ENCODE assay signal across 20 mouse cellular contexts in the genomic region with DNA sequence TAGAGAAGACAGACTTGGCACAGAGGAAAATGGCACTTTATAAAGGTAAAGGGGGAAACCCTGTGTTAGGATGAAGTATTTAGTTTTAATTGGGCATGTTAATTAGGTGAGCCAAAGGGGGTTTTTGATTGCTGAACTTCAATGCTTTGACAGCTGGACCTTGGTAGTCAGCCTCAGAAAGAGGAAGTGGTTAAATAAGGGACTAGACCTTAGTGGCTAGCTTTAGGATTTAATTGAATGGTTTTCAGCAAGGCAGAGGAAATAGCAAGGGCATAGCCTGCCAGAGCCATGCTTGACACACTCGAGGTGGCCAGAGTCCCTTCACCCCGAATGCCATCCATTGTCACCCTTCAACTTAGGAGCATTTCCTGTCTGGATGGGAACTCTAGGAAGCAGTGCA.
DNase-seq lines count a peak whose midpoint lies in the region; ATAC-seq and TF ChIP-seq lines count a peak whose summit lies in the region.
"Had no signal": no experiment of that assay in that cellular context is flagged by ENCODE, and none has a peak within 500 bp of the region (broad histone marks: within the 10 kb centered on the region; RNA-seq: fewer than 3 reads in every experiment).

No protein-coding gene starts in this region.

- no peak overlapping the region for H3K4me3 ChIP-seq in lung, adult 2 months (replicated peaks; ENCODE audit: extremely low read depth, low read depth, low read length)
- H3K4me3 ChIP-seq: embryonic facial prominence, embryonic 15.5 days; kidney, embryonic 15.5 days; limb, embryonic 12.5 days; midbrain, embryonic 12.5 days; neural tube, embryonic 15.5 days had no signal

- ATAC-seq in common myeloid progenitor, adult 5-6 weeks (replicated peaks; ENCODE audit: low read depth, poor library complexity, severe bottlenecking) = peak; percentile 87
- ATAC-seq in CD4-positive, CD25-positive, alpha-beta regulatory T cell, adult 4 months = no peak
- ATAC-seq: forebrain, embryonic 14.5 days; intestine, postnatal 0 days; Patski had no signal

- TF ChIP-seq POLR2A in lung, adult 2 months (IDR thresholded peaks at IDR 0.05; ENCODE audit: borderline replicate concordance, extremely low read depth, low read depth, low read length) = no peak

- 28% methylated on average over 2 of the region's 2 CpGs for WGBS in lung, adult 2 months

- no peaks in the 10 kb centered on the region for H3K27me3 ChIP-seq in splenic B cell, adult 2 months (ENCODE audit: control insufficient read depth, insufficient read depth, low read length, poor library complexity, severe bottlenecking)
- H3K27me3 ChIP-seq: embryonic facial prominence, embryonic 15.5 days; kidney, embryonic 15.5 days; limb, embryonic 12.5 days; midbrain, embryonic 12.5 days; neural tube, embryonic 15.5 days; Patski had no signal

- no peaks in the 10 kb centered on the region for H3K36me3 ChIP-seq in splenic B cell, adult 2 months (ENCODE audit: control insufficient read depth, insufficient read depth, low read length, poor library complexity, severe bottlenecking)
- H3K36me3 ChIP-seq: embryonic facial prominence, embryonic 15.5 days; kidney, embryonic 15.5 days; limb, embryonic 12.5 days; midbrain, embryonic 12.5 days; neural tube, embryonic 15.5 days had no signal

- H3K4me1 ChIP-seq in lung, adult 2 months (ENCODE audit: control insufficient read depth, insufficient read depth, low read length) = no peaks in the 10 kb centered on the region
- H3K4me1 ChIP-seq: embryonic facial prominence, embryonic 15.5 days; kidney, embryonic 15.5 days; limb, embryonic 12.5 days; midbrain, embryonic 12.5 days; neural tube, embryonic 15.5 days had no signal

- no peak for TF ChIP-seq CTCF in lung, adult 2 months (IDR thresholded peaks at IDR 0.05; ENCODE audit: insufficient read depth, low read length)

- DNase-seq in lung, postnatal 25 days (ENCODE audit: low spot score) = peak; percentile 12
- DNase-seq in lung, adult 2 months = no peak
- DNase-seq in B cell, adult 2 months = peak; percentile 20 to 28
- DNase-seq in splenic B cell, adult 2 months (ENCODE audit: low read depth, low spot score) = peak; percentile 70
- DNase-seq in adrenal gland, postnatal 25 days = no peak
- DNase-seq: adrenal gland, adult 8-10 months; cerebellum, adult 9-10 months; kidney, postnatal 4 days; lung, adult 18-20 months; thymus, adult 2 months had no signal

Comparison
In these comparisons a context has a peak if more than half of its experiments do, and no peak if none do; other contexts are left out.
1. DNase-seq: peak in lung, postnatal 25 days (single experiment), B cell, adult 2 months (2 of 2) and splenic B cell, adult 2 months (single experiment); none in lung, adult 2 months (single experiment) and adrenal gland, postnatal 25 days (single experiment).